Mouse (Mus musculus) ES-E14 (cell line): ENCODE results near the gene Gm21985.

Experiments used
- CHD2 ChIP-seq: IDR thresholded peaks from 2 replicates; pipeline ENCODE4 v1.6.1; 2014; ENCODE audit warnings: mild to moderate bottlenecking, low read depth, low read length, inconsistent platforms
- HCFC1 ChIP-seq: IDR thresholded peaks from 2 replicates; pipeline ENCODE4 v1.6.1; 2012; ENCODE audit warnings: low read length, inconsistent platforms, borderline replicate concordance; ENCODE audit not compliant: insufficient read depth
- MAFK ChIP-seq: IDR thresholded peaks from 2 replicates; pipeline ENCODE4 v1.6.1; 2014; ENCODE audit warnings: mild to moderate bottlenecking, low read depth, low read length, inconsistent platforms; ENCODE audit not compliant: insufficient read depth
- ZC3H11A ChIP-seq: IDR thresholded peaks from 2 replicates; pipeline ENCODE4 v1.6.1; 2012; ENCODE audit warnings: low read depth, mild to moderate bottlenecking, inconsistent platforms, low read length, borderline replicate concordance
- ZNF384 ChIP-seq: IDR thresholded peaks from 2 replicates; pipeline ENCODE4 v1.6.1; 2012; ENCODE audit warnings: low read depth, low read length, inconsistent platforms

DNA sequence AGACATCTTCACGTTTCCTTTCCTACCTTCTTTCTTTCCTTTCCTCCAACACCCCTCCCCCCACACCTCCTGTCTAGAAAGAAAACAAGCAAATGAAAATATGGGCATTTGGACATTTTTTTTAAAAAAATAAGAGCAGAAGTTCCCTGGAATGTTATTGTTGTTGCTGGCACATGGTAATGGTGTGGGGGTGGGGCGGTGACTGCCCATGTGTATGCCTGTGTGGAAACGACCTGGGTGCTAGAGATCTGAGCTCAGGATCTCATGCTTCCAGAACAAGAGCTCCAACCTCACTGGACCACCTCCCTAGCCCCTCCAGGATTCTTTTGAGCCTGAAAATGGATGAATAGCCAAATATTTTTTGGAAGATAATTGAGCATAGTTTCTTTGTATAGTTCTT lies 75.0 kb downstream of the Gm21985 start:
- TF ChIP-seq MAFK (no peak), HCFC1 (no peak), CHD2 (no peak), ZC3H11A (no peak), ZNF384 (no peak)
